Mouse (Mus musculus) neural tube, embryonic 10.5 days (tissue): ENCODE data around the gene Paxip1.

ENCODE experiments used
- DNase-seq: peaks from one replicate; pipeline ENCODE4 v3.0.0-alpha.2; 2017; ENCODE audit warnings: low spot score; ENCODE audit errors: extremely low spot score

Paxip1 gene

GRCm38 (mm10) chr5:27730666-27731065 is 60.8 kb downstream of the Paxip1 start:
- DNase-seq, result no peak

GRCm38 (mm10) chr5:27724460-27724859 is 67.0 kb downstream of the Paxip1 start:
- no peak for DNase-seq

- no peak for DNase-seq
Measured at GRCm38 (mm10) chr5:27719311-27719710, 72.2 kb downstream of the Paxip1 start.

- no peak for DNase-seq
Measured at GRCm38 (mm10) chr5:27717301-27717700, 74.2 kb downstream of the Paxip1 start.

DNA sequence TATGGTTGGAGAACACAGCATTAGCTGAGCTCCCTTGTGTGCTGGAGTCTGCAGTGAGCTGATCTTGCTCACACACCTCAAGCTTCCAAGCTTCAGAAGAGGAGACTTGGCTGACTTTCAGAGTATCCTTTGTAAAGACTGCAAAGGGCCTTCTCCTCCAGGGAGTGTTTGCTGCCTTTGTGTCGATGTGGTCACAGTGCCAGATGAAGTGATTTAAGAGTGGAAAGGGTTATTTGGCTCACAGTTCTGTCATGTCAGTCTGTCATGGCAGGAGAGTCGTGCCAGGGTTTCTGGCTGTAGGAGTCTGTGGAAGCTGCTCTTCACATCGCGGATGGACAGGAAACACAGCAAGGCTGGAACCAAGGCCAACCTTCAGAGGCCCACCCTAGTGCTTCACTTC is 75.5 kb downstream of the Paxip1 start:
- no peak for DNase-seq

DNA sequence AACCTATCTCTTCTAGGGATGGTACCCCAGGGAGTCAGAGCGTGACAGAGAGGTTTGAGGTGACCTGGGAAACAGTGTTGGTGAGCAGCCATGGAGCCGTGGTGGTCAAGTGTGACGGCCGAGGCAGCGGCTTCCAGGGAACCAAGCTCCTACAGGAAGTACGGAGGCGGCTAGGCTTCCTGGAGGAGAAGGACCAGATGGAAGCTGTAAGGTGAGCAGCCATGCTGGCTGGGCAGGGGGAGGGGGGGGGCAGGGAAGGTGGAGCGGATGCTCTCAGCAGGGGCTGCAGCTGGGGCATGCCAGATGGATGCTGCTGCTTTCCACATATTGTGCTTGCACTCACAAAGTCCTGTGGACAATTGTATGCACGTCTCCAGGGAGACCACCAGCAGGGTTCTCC is 77.1 kb downstream of the Paxip1 start:
- DNase-seq, result peak; percentile 17

DNA sequence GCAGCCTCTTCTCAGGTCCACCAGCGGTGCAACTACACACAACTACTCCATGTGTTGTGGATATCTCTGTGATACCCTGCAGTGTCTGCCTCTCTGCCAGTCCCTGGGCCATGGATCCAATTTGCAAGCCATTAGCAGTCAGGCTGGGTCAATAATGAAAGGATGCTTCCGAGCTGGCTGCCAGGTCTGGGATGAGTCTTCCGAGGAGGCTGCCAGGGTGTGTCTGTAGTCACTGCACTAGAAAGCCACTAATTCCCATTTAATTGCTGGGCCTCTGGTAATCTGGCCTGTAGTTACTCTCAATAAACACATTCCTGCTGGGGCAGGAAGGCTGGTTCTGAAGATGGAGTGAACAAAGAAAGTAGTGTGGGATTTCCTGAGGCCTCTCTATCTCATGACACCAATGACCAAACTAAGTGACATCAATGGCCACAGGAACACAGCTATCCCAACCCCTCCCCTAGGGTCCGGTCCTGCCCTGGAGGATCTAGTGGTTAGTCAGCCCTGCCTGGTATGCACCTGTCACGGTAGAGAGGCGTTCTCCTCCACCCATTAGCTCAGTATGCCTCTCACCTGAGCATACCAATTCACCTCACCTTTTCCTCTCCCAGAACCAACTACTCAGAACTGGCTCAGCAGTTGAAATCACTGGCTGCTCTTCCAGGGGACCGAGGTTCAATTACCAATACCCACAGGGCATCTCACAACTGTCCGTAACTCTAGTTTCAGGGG is 79.9 kb downstream of the Paxip1 start:
- DNase-seq, result no peak

- DNase-seq, result peak; percentile 37
Measured at GRCm38 (mm10) chr5:27708209-27708608, 83.3 kb downstream of the Paxip1 start.

GRCm38 (mm10) chr5:27707283-27707682 is 84.2 kb downstream of the Paxip1 start:
- DNase-seq, result no peak

DNA sequence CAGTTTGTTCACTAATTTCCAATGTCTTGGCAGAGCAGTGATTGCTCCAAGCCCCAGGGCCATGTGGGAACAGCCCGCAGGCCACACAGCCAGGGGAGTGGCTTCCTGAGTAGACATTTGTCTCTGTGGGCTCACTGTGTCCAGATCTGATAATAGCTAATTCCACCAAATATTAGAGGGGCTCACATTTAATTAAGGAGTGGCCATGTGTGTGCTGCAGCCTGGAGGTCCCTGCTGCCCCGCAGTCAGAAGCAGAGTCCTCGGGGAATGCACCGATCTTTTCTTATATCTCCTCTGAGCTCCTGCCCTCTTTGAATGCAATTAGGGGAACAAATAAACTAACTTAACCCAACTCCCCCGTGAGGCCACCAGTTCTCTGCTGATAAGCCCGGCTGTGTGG is 84.9 kb downstream of the Paxip1 start:
- DNase-seq, result no peak

DNA sequence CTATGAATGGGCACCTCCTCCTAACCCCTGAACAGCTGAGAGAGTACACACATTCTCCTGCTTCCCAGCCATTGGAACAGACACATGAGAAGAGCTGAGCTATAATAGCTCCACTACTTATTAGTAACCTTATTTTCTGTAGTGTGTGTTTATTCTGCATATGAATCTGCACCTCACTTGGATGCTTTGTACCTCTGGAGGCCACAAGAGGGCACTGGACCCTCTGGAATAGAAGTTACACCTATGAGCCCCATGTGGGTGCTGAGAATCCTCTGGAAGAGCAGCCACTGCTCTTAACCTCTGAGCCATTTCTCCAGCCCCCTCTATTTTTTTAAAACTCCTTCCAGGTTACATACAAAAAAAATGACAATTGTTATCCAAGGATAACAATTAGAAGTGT is 86.5 kb downstream of the Paxip1 start:
- no peak for DNase-seq

GRCm38 (mm10) chr5:27702482-27702881 is 89.0 kb downstream of the Paxip1 start:
- no peak for DNase-seq
